Mouse (Mus musculus): ENCODE results near the gene Rel. TPM values are rescaled to one million over a fixed set of nuclear protein-coding genes. Genes with fewer than 3 reads are reported as not detected.

Rel gene
- total and polyA plus RNA-seq, 3 experiments = 0.42 to 2.5 TPM; not detected in 1

- no peaks in the 10 kb centered on the region for H3K4me1 ChIP-seq (ENCODE audit: control insufficient read depth in 1 of 2, insufficient read depth in 2 of 2, low read length in 2 of 2)
- no peak overlapping the region for H3K27ac ChIP-seq (ENCODE audit: control insufficient read depth, low read depth, low read length)
- H3K9ac ChIP-seq (ENCODE audit: control insufficient read depth, low read depth, low read length, poor library complexity, severe bottlenecking) = no peak overlapping the region
- TF ChIP-seq MAX (IDR thresholded peaks at IDR 0.05; ENCODE audit: low read length) = no peak
- no peak for TF ChIP-seq HCFC1 (IDR thresholded peaks at IDR 0.05; ENCODE audit: low read depth, low read length)
- no peak for TF ChIP-seq ETS1 (IDR thresholded peaks at IDR 0.05; ENCODE audit: low read depth, low read length)
- no peak for TF ChIP-seq SIN3A (IDR thresholded peaks at IDR 0.05; ENCODE audit: low read length)
- peaks cover 0 to 30% of the 10 kb centered on the region in 2 experiments; a peak in 2 of 4 replicates for H3K36me3 ChIP-seq (ENCODE audit: control insufficient read depth in 1 of 2, insufficient read depth in 2 of 2, low read length in 2 of 2)
- H3K9me3 ChIP-seq (replicated peaks; ENCODE audit: insufficient read depth, low read length) = no peaks in the 10 kb centered on the region
- H3K4me3 ChIP-seq (ENCODE audit: control insufficient read depth in 1 of 2, insufficient read depth in 1 of 2, low read depth in 2 of 2, low read length in 2 of 2) = no peak overlapping the region
- no peaks in the 10 kb centered on the region for H3K27me3 ChIP-seq (ENCODE audit: control insufficient read depth in 1 of 2, insufficient read depth in 2 of 2, low read length in 2 of 2)
- DNase-seq (ENCODE audit: low read depth, low spot score) = no peak
- H3K79me2 ChIP-seq (ENCODE audit: control insufficient read depth, insufficient read depth, low read length, poor library complexity) = no peaks in the 10 kb centered on the region
Measured at GRCm38 (mm10) chr11:23704604-23705294, 66.0 kb downstream of the Rel start.

DNA sequence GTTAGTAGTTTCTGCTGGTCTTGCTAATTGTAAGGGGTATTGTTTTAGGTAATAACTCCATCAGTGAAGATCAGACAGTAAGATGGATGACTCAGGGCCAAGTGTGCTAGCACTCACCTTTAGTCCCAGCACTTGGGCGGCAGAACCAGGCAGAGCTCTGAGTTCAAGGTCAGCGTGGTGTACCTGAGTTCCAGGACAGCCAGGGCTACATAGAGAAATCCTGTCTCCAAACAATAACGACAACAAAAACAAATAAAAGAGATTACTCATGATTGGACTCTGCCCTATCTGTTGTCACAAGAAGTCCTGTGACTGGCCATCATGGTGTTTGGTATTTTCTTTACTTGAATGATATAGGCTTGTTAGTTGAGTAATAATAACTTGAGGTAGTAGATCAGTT lies 68.9 kb downstream of the Rel start:
- TF ChIP-seq TCF12 (IDR thresholded peaks at IDR 0.05; ENCODE audit: low read depth, low read length) (no peak), MAZ (IDR thresholded peaks at IDR 0.05; ENCODE audit: low read depth, low read length) (no peak), CHD2 (IDR thresholded peaks at IDR 0.05; ENCODE audit: low read length) (no peak), SMC3 (IDR thresholded peaks at IDR 0.05; ENCODE audit: low read depth, low read length) (no peak), RCOR1 (IDR thresholded peaks at IDR 0.05; ENCODE audit: low read depth, low read length) (no peak), GATA1 (IDR thresholded peaks at IDR 0.05; ENCODE audit: low read depth, low read length) (no peak), CTCF (IDR thresholded peaks at IDR 0.05 in 2 of 3, conservative IDR thresholded peaks at IDR 0.05 in 1 of 3; ENCODE audit: control insufficient read depth in 1 of 3, insufficient read depth in 1 of 3, low read depth in 2 of 3, low read length in 3 of 3, poor library complexity in 1 of 3, severe bottlenecking in 1 of 3) (no peak)
- Histone ChIP-seq H3K4me1 (ENCODE audit: control insufficient read depth in 1 of 2, insufficient read depth in 2 of 2, low read length in 2 of 2) (peaks cover 2 to 5% of the 10 kb centered on the region in 2 experiments; a peak in 2 of 4 replicates), H3K79me2 (ENCODE audit: control insufficient read depth, insufficient read depth, low read length, poor library complexity) (no peaks in the 10 kb centered on the region), H3K27ac (ENCODE audit: control insufficient read depth, low read depth, low read length) (no peak overlapping the region), H3K36me3 (ENCODE audit: control insufficient read depth in 1 of 2, insufficient read depth in 2 of 2, low read length in 2 of 2) (peaks cover 15 to 23% of the 10 kb centered on the region in 2 experiments), H3K27me3 (ENCODE audit: control insufficient read depth in 1 of 2, insufficient read depth in 2 of 2, low read length in 2 of 2) (no peaks in the 10 kb centered on the region), H3K9me3 (replicated peaks; ENCODE audit: insufficient read depth, low read length) (no peaks in the 10 kb centered on the region), H3K9ac (ENCODE audit: control insufficient read depth, low read depth, low read length, poor library complexity, severe bottlenecking) (no peak overlapping the region), H3K4me3 (ENCODE audit: control insufficient read depth in 1 of 2, insufficient read depth in 1 of 2, low read depth in 2 of 2, low read length in 2 of 2) (no peak overlapping the region)
- DNase-seq (ENCODE audit: low read depth, low spot score) = no peak

DNA sequence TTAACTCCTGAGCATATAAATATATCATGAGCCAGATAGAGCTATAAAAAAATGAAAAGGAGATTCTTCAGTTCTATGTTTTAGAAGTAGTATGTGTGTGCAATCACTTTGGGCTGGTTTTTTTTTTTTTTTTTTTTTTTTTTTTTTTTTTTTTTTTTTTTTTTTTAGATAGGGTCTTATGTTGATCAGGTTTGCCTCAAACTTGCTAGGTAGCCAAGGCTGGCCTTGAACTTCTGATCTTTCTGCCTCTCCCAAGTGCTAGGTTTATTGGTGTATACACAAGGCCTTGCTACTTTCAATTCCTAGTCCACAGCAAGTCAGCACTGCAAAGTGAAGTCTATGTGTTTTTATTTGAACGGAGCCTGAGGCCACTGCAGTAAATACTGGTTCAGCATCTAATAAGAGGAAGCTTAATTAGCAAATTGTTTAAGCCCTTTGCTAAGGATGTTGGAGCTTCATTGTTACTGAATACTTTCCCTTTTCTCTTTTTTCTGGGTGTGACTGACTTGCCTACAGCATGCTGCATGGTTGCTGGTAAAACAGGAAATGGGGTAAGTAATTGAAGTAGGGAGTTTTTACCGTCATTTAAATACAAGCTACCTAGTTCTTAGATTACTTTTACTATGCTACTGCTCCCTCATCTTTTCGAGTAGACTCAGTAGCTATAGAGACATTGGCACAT lies 71.2 kb downstream of the Rel start:
- Histone ChIP-seq H3K36me3 (ENCODE audit: control insufficient read depth in 1 of 2, insufficient read depth in 2 of 2, low read length in 2 of 2) (peaks cover 18 to 21% of the 10 kb centered on the region in 2 experiments), H3K27ac (ENCODE audit: control insufficient read depth, low read depth, low read length) (no peak overlapping the region), H3K9ac (ENCODE audit: control insufficient read depth, low read depth, low read length, poor library complexity, severe bottlenecking) (no peak overlapping the region), H3K79me2 (ENCODE audit: control insufficient read depth, insufficient read depth, low read length, poor library complexity) (peaks cover 5% of the 10 kb centered on the region; the same call in 1 of the 2 replicates), H3K27me3 (ENCODE audit: control insufficient read depth in 1 of 2, insufficient read depth in 2 of 2, low read length in 2 of 2) (no peaks in the 10 kb centered on the region), H3K9me3 (replicated peaks; ENCODE audit: insufficient read depth, low read length) (no peaks in the 10 kb centered on the region), H3K4me1 (ENCODE audit: control insufficient read depth in 1 of 2, insufficient read depth in 2 of 2, low read length in 2 of 2) (peaks cover 2 to 5% of the 10 kb centered on the region in 2 experiments; a peak in 2 of 4 replicates), H3K4me3 (ENCODE audit: control insufficient read depth in 1 of 2, insufficient read depth in 1 of 2, low read depth in 2 of 2, low read length in 2 of 2) (no peak overlapping the region)
- peak; percentile 53 for TF ChIP-seq ZNF384 (IDR thresholded peaks at IDR 0.05; ENCODE audit: low read depth, low read length)
- no peak for TF ChIP-seq KAT2A (conservative IDR thresholded peaks at IDR 0.05; ENCODE audit: low read depth, low read length)
- DNase-seq (ENCODE audit: low read depth, low spot score) = peak; percentile 17
